Mouse (Mus musculus) cortical plate, adult 2 months (tissue): ENCODE measurements at regions not wholly inside any gene's neighbourhood (a gene's known extent, or its start where the extent isn't known, plus 50 kb on each side); places are given as distances from the start of the nearest gene placed in this dataset.

Source experiments
- CTCF ChIP-seq: fragments of 200-500 bp; IDR thresholded peaks from 2 replicates; pipeline ENCODE4 v1.5.1; 2011; ENCODE audit warnings: mild to moderate bottlenecking, control low read depth, low read length; ENCODE audit not compliant: insufficient read depth; ENCODE audit errors: extremely low read depth
- POLR2A ChIP-seq: fragments of 200-500 bp; IDR thresholded peaks from 2 replicates; pipeline ENCODE4 v1.6.1; 2011; ENCODE audit warnings: mild to moderate bottlenecking, low read length, control low read depth; ENCODE audit not compliant: insufficient read depth; ENCODE audit errors: extremely low read depth

DNA sequence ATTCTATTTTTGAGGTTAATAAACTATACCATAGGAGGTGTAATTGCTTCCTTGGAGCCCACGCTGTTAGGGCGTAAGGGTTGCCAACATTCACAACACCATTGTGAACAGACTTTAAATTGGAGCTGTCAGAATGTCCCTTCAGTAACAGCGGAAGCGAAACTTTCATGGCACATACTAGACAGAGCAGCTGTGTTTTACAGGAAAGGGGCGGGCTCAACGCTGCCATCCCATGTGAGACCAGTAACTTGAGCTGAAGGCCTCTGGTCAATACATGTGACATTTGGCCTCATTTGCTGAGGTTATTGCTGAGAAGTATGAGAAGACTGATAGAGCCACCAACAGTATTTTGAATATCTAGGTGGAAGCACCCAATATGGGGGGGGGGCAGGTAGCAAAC lies 83.5 kb upstream of the Dock1 start:
- TF ChIP-seq CTCF (no peak), POLR2A (no peak)
